Mouse (Mus musculus): ENCODE data around the gene Trmt1. TPM values are rescaled to one million over a fixed set of nuclear protein-coding genes. Genes with fewer than 3 reads are reported as not detected.

Gene Trmt1
- polyA plus RNA-seq, 1 experiment from 2014 or later, result 72.7 TPM

GRCm38 (mm10) chr8:84699861-84700322 is 13.8 kb downstream of the Trmt1 start:
- peaks cover 34% of the 10 kb centered on the region for H3K4me1 ChIP-seq
- no peak overlapping the region for H3K4me2 ChIP-seq (replicated peaks)
- H3K27ac ChIP-seq, result peak overlapping the region; percentile 53; the same call in 1 of the 2 replicates
- 0 out of 2 replicates have a peak, but pooled peaks have one; percentile 11 for ATAC-seq (ENCODE audit: low FRiP score, low read depth)
- no peaks in the 10 kb centered on the region for H3K9me3 ChIP-seq
- no peak overlapping the region for H3K9ac ChIP-seq
- H3K4me3 ChIP-seq, result no peak overlapping the region
- peaks cover 53% of the 10 kb centered on the region for H3K36me3 ChIP-seq
- WGBS, result 41% methylated on average over 7 of the region's 7 CpGs
- peaks cover 37% of the 10 kb centered on the region for H3K27me3 ChIP-seq

GRCm38 (mm10) chr8:84700526-84700925 is 14.4 kb downstream of the Trmt1 start:
- Histone ChIP-seq H3K4me2 (replicated peaks) (no peak overlapping the region), H3K9me3 (no peaks in the 10 kb centered on the region), H3K36me3 (peaks cover 47% of the 10 kb centered on the region), H3K4me3 (no peak overlapping the region), H3K4me1 (peaks cover 40% of the 10 kb centered on the region), H3K27ac (peak overlapping the region; percentile 53; the same call in 1 of the 2 replicates), H3K9ac (no peak overlapping the region), H3K27me3 (peaks cover 44% of the 10 kb centered on the region)
- 82% methylated on average over 5 of the region's 5 CpGs for WGBS
- ATAC-seq (ENCODE audit: low FRiP score, low read depth), result no peak

GRCm38 (mm10) chr8:84700941-84701911 is 15.1 kb downstream of the Trmt1 start, which contains the start of gene Lyl1:
TSS of gene Lyl1 (plus strand) at chr8:84701457.
- peak within 1 kb of the TSS; percentile 53; the same call in 1 of the 2 replicates for H3K27ac ChIP-seq
- H3K9ac ChIP-seq, result peak within 1 kb of the TSS; percentile 43
- H3K36me3 ChIP-seq, result peaks cover 41% of the 10 kb centered on the region
- H3K9me3 ChIP-seq, result no peaks in the 10 kb centered on the region
- ATAC-seq (ENCODE audit: low FRiP score, low read depth), result peak; percentile 28; the same call in 1 of the 2 replicates
- H3K4me3 ChIP-seq, result peak within 1 kb of the TSS; percentile 12
- H3K4me2 ChIP-seq (replicated peaks), result peak within 1 kb of the TSS; percentile 34
- H3K4me1 ChIP-seq, result peaks cover 43% of the 10 kb centered on the region
- H3K27me3 ChIP-seq, result peaks cover 46% of the 10 kb centered on the region
- 10% methylated on average over 34 of the region's 34 CpGs for WGBS

- H3K27me3 ChIP-seq, result peaks cover 59% of the 10 kb centered on the region
- H3K4me3 ChIP-seq, result peak overlapping the region; percentile 12
- H3K36me3 ChIP-seq, result peaks cover 35% of the 10 kb centered on the region
- WGBS, result 72% methylated on average over 9 of the region's 9 CpGs
- H3K9me3 ChIP-seq, result no peaks in the 10 kb centered on the region
- peaks cover 57% of the 10 kb centered on the region for H3K4me1 ChIP-seq
- no peak overlapping the region for H3K27ac ChIP-seq
- H3K9ac ChIP-seq, result peak overlapping the region; percentile 21
- peak overlapping the region; percentile 34; the same call in 1 of the 2 replicates for H3K4me2 ChIP-seq (replicated peaks)
- no peak for ATAC-seq (ENCODE audit: low FRiP score, low read depth)
These were observed 16.5 kb downstream of the Trmt1 start for GRCm38 (mm10) chr8:84702561-84702960.

- Histone ChIP-seq H3K4me2 (replicated peaks) (peak overlapping the region; percentile 57; the same call in 1 of the 2 replicates), H3K27ac (no peak overlapping the region), H3K9me3 (no peaks in the 10 kb centered on the region), H3K4me3 (peak overlapping the region; percentile 16; the same call in 1 of the 2 replicates), H3K9ac (peak overlapping the region; percentile 21; the same call in 1 of the 2 replicates), H3K4me1 (peaks cover 61% of the 10 kb centered on the region), H3K27me3 (peaks cover 64% of the 10 kb centered on the region), H3K36me3 (peaks cover 35% of the 10 kb centered on the region)
- WGBS, result 88% methylated on average over 6 of the region's 6 CpGs
- ATAC-seq (ENCODE audit: low FRiP score, low read depth), result no peak
These were observed 16.9 kb downstream of the Trmt1 start for GRCm38 (mm10) chr8:84702963-84703465.

GRCm38 (mm10) chr8:84703466-84704249 is 17.6 kb downstream of the Trmt1 start:
- Histone ChIP-seq H3K9ac (no peak overlapping the region), H3K4me2 (replicated peaks) (peak overlapping the region; percentile 57), H3K9me3 (no peaks in the 10 kb centered on the region), H3K27ac (no peak overlapping the region), H3K4me1 (peaks cover 66% of the 10 kb centered on the region), H3K27me3 (peaks cover 68% of the 10 kb centered on the region), H3K4me3 (peak overlapping the region; percentile 16; the same call in 1 of the 2 replicates), H3K36me3 (peaks cover 32% of the 10 kb centered on the region)
- ATAC-seq (ENCODE audit: low FRiP score, low read depth), result no peak
- 12% methylated on average over 38 of the region's 38 CpGs for WGBS

- no peak for ATAC-seq (ENCODE audit: low FRiP score, low read depth)
- no peak overlapping the region for H3K27ac ChIP-seq
- H3K27me3 ChIP-seq, result peaks cover 72% of the 10 kb centered on the region
- 4% methylated on average over 16 of the region's 16 CpGs for WGBS
- peaks cover 73% of the 10 kb centered on the region for H3K4me1 ChIP-seq
- H3K36me3 ChIP-seq, result peaks cover 25% of the 10 kb centered on the region
- no peaks in the 10 kb centered on the region for H3K9me3 ChIP-seq
- peak overlapping the region; percentile 57 for H3K4me2 ChIP-seq (replicated peaks)
- no peak overlapping the region for H3K9ac ChIP-seq
- H3K4me3 ChIP-seq, result peak overlapping the region; percentile 16; the same call in 1 of the 2 replicates
These were observed 18.2 kb downstream of the Trmt1 start for GRCm38 (mm10) chr8:84704356-84704755.

GRCm38 (mm10) chr8:84704867-84705831 is 19.0 kb downstream of the Trmt1 start:
- peak overlapping the region; percentile 57 for H3K4me2 ChIP-seq (replicated peaks)
- peak overlapping the region; percentile 53 for H3K9ac ChIP-seq
- no peaks in the 10 kb centered on the region for H3K9me3 ChIP-seq
- ATAC-seq (ENCODE audit: low FRiP score, low read depth), result no peak
- peaks cover 21% of the 10 kb centered on the region for H3K36me3 ChIP-seq
- WGBS, result 5% methylated on average over 61 of the region's 61 CpGs
- peaks cover 72% of the 10 kb centered on the region for H3K27me3 ChIP-seq
- peaks cover 77% of the 10 kb centered on the region for H3K4me1 ChIP-seq
- no peak overlapping the region for H3K27ac ChIP-seq
- H3K4me3 ChIP-seq, result peak overlapping the region; percentile 28

- Histone ChIP-seq H3K4me1 (peaks cover 80% of the 10 kb centered on the region), H3K36me3 (peaks cover 25% of the 10 kb centered on the region), H3K9me3 (no peaks in the 10 kb centered on the region), H3K4me3 (peak overlapping the region; percentile 28), H3K27me3 (peaks cover 72% of the 10 kb centered on the region), H3K9ac (no peak overlapping the region; the same call in 1 of the 2 replicates), H3K4me2 (replicated peaks) (peak overlapping the region; percentile 57), H3K27ac (no peak overlapping the region)
- WGBS, result 10% methylated on average over 12 of the region's 12 CpGs
- ATAC-seq (ENCODE audit: low FRiP score, low read depth), result no peak
These were observed 19.9 kb downstream of the Trmt1 start for GRCm38 (mm10) chr8:84705960-84706359.

- Histone ChIP-seq H3K4me2 (replicated peaks) (peak overlapping the region; percentile 49), H3K36me3 (peaks cover 29% of the 10 kb centered on the region), H3K4me3 (peak overlapping the region; percentile 24), H3K27ac (peak overlapping the region; percentile 33; the same call in 1 of the 2 replicates), H3K9ac (peak overlapping the region; percentile 61), H3K27me3 (peaks cover 67% of the 10 kb centered on the region), H3K4me1 (peaks cover 81% of the 10 kb centered on the region), H3K9me3 (no peaks in the 10 kb centered on the region)
- ATAC-seq (ENCODE audit: low FRiP score, low read depth), result no peak
- 7% methylated on average over 41 of the region's 45 CpGs for WGBS
These were observed 20.6 kb downstream of the Trmt1 start for GRCm38 (mm10) chr8:84706610-84707266.
